Mouse (Mus musculus): ENCODE data around the gene Scube3. TPM values are rescaled to one million over a fixed set of nuclear protein-coding genes. Genes with fewer than 3 reads are reported as not detected.

Gene Scube3
- total RNA-seq, 2 experiments from 2014 or later: not detected

DNA sequence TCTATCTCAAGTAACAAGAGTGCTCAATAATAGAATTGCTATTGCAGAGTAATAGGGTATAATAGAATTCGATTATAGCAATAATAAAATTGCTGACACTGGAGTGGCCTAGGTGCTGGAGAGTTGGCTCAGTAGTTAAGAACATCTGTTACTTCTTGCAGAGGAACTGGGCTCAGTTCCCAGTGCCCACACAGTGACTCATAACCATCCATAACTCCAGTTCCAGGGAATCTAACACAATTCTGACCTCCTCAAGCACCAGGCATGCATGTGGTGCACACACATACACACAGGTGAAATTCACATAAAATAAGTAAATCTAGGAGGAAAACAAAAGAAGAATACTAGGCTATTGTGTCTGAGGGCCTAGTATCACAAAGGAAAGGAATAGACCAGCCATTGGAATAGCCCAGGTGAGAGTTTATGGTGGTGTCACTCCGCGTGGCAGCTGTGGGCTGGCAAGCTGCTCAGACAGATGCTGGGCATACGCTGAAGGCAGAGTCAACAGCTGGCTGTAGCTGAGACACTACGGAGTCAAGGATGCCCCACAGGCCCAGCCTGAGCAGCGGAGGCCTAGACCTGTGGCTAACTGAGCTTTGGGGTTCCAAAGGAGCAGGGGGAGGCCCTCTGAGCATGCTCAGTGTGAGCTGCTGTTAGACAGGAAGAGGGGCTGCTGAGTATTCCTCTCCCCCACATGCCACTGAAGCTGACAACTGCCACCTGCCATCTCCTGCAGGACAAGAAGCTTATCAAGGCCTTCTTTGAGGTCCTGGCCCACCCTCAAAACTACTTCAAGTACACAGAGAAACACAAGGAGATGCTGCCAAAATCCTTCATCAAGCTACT lies 28.7 kb downstream of the Scube3 start:
- no peak for ATAC-seq (replicated peaks; ENCODE audit: low FRiP score, low TSS enrichment, poor library complexity, severe bottlenecking)

DNA sequence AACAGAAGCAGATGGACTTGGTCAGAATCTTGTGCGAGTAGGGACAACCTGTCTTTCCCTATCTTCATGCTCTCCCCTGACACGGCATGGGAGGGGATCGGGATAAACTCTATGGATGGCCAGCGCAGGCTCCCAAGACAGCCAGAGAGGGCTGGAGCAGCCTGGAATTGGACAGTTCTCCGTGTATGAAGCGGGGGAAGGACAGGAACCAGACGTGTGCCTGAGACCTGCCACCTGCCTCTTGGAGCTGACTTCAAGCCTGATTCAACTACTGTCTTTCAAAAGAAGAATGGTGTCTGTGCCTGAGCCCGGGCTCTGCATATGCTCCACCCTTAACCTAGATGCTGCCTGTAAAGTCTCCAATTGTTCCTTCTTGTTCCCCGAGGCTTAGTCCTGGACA lies 30.7 kb downstream of the Scube3 start:
- no peak for ATAC-seq (replicated peaks; ENCODE audit: low FRiP score, low TSS enrichment, poor library complexity, severe bottlenecking)

DNA sequence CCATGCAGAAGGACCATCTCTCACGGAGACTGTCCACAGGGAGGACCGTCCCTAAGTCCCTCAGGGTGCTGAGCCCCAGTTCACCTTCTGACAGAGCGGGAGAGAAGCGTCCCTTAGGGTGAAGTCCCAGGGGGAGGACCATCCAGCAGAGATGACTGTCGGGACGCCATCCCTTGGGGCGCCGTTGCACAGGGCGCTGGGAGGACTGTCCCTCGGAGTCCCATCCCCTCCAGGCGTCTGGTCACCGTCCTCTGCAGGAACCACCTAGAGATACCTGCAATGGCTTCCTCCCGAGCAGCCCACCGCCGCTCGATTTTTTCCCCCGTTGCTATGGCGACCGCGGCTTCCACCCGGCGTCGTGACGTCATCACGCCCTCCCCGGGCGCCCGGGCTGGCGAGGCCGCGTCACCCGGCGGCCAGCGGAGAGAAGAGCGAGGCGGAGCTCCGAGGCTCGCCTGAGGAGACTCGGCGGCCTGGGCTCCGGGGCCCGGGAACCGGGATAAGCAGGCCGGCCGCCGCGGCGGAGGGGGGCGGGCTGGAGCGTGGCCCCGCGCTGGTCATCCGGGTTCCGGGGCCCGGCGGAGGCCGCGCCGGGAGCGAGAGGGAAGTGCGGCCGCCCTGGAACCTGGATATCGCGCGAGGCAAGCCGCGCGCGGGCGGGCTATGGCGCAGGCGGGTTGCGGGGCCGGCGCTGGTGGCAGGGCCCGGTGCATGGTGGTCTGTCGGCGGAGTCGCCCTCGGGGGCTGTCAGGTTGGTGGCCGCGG lies 35.0 kb downstream of the Scube3 start, which contains the start of gene Zfp523:
TSS of gene Zfp523 (plus strand) at position 355 of the 765 bp plus-strand sequence.
- peak; percentile 65 for ATAC-seq (replicated peaks; ENCODE audit: low FRiP score, low TSS enrichment, poor library complexity, severe bottlenecking)

DNA sequence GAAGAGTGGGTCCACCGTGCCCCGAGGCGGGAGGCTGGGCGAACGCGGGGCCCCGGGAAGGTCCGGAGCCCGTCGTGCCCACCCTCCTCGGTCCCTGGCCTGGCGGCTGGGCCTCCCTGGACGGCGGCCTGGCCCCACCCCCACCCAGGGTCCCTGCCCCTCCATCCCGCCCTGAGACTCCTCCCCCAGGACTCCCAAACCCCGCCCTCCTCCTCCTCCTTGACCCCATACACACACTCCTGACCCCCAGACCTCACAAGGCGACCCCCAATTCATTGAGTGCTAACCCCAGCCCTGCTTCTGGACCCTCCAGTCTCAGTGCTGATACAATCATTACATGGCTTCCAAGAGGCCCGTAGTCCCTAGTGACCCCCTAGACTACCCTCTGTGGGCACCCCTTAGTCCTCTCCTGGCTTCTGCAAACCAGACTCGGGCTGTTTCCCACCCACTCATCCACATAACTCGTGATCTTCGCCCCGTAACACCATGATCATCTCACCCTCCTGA lies 35.7 kb downstream of the Scube3 start:
- 0 out of 2 replicates have a peak, but pooled peaks have one; percentile 4 for ATAC-seq (replicated peaks; ENCODE audit: low FRiP score, low TSS enrichment, poor library complexity, severe bottlenecking)

DNA sequence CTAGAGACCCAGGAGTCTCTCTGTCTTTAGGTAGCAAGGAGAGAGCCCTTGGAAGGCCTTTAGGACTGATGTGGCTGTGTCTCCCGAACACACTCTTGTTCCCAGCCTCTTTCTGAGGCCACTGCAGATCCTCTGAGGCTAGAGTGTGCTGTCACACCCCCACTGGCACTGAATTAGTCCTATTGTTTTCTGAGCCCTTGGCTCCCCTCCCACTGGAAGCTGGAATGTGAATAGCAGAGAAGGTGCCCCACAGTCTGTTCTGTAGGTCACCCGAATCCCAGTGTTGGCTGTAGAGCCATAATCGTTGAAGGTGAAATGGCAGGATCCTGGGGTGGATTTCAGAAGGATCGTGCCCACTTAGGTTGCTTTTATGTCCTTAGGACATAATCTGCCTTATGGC lies 38.4 kb downstream of the Scube3 start:
- no peak for ATAC-seq (replicated peaks; ENCODE audit: low FRiP score, low TSS enrichment, poor library complexity, severe bottlenecking)

DNA sequence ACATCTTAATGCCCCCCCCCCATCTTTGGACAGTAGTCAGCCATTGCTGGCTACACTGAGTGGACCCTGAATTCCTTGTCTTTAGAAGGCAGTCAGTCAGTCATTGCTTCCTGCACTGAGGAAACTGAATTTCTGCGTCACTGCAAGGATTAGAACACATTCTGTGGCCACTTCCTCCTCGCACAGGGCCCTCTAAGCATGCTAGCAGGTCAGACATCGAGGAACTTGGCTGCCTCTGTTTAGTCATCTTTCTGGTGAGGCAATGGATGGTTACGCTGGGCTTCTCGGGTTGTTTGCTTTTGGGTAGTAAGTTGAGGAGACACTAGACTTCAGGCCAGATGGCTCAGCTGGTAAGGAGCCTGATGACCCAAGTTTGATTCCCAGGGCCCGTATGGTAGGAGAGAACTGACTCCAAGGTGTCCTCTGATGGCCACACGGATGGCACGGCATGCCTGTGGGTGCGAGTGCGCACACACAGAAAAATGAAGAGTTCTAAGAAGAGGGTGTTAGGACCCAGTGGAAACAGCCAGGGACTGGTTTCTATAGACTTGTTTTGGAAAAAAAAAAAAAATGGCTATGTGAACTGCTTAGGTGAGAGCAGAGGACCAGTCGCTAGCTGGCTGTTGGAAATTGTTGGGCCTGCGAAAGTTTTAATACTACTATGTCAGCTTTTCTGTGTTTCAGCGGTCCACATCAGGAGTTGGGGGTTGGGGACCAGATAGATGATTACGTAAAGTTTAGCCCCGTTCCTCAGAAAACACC lies 39.0 kb downstream of the Scube3 start:
- ATAC-seq (replicated peaks; ENCODE audit: low FRiP score, low TSS enrichment, poor library complexity, severe bottlenecking): no peak

DNA sequence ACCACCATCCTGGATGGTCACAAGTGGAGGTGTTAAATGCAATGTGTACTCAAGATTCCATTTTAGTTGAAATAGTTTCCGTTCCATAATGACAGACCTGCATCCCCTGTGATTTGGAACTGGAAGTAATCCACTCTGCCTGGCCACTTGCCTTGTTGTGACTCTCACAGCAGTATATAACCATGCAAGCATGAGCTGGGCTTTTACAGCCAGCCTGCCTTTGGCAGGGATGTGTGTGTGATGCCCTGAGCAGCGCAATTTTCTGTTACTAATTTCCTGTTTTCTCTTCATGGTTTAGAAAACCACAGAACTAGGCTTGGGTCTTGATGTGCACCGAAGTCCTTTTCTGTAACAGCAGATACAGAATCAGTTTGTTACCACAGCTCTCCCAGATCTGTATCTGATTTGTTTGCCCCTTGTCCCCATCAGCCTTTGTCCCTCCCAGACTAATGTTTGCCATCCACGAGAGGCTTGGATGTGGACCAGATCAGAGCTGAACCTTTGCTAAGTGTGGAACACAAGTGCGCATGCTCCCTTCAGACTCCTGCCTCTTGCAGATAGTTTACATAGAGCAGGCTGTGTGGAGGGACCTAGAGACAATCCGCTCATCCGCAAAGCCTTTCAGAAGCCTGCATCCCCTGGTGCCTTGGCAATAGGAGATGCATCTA lies 43.2 kb downstream of the Scube3 start:
- ATAC-seq (replicated peaks; ENCODE audit: low FRiP score, low TSS enrichment, poor library complexity, severe bottlenecking): no peak

DNA sequence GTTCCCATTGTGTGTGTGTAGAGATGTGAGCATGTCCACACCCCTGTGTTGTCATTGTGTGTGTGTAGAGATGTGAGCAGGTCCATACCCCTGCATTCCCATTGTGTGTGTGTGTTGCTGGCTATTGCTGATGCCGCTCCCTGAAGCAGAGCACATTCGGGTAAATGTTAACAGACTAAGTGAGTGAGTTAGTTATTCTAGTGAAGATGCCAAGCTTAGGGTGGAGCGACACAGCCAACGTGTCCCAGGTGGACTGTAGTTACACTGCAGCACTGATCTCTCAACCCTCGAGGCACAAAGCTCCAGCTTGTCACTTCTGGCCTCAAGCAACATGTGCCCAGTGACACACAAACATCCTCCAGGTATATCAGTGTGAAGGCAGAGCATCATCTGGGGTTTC lies 46.4 kb downstream of the Scube3 start:
- ATAC-seq (replicated peaks; ENCODE audit: low FRiP score, low TSS enrichment, poor library complexity, severe bottlenecking): no peak

DNA sequence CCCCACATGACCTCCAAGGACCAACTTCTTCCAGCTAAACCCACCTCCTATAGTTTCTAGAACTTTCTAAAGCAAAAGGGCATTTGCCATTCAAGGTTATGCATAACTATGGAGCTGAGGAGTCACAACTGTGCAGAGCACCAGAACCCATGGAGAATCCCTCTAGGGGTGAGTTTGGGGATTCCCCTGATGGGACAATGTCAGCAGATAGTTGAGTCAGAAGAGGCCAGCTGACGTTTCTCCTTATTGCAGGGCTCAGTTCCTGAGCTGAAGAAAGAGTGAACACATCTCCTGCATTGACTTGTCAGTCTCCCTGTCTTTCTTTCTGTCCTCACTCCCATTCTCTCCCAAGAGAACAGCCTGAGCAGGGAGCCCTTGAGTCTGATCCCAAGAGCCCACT lies 50.8 kb downstream of the Scube3 start:
- ATAC-seq (replicated peaks; ENCODE audit: low FRiP score, low TSS enrichment, poor library complexity, severe bottlenecking): no peak

DNA sequence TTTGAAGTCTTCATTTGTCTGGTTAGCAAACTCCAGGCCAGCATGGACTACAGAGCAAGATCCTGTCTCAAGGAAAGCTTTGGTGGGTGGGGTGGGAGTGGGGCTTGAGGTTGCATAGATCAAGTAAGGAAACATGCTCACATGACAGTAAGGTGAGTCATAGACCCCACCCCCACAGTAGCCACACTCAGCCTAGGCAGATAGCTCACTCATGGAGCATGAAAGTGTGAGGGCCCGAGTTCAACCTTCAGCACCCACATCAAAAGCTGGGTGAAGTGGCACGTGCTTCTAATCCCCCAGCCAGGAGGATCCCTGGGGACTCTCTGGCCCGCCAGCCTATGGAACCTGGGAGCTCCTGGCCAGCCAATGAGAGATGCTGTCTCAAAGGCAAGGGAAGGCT lies 51.6 kb downstream of the Scube3 start:
- no peak for ATAC-seq (replicated peaks; ENCODE audit: low FRiP score, low TSS enrichment, poor library complexity, severe bottlenecking)

DNA sequence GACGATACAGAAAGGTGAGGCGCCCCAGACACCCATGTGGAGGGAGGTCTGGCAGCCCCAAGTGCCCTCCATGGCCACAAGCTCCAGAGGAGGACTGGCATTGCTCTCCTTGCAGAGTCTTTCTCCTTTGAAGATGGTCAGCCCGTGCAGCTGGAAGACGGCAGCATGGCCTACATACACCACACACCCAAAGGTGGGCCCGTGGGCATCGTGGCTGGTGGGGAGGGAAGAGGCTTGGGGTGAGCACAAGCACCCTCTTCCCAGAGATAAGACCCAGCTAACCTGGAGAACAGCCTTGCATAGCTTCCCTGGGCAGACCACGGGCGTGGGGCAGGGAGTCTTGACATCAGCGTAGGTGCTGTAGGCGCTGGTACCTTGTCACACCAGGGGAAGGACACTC lies 53.1 kb downstream of the Scube3 start:
- no peak for ATAC-seq (replicated peaks; ENCODE audit: low FRiP score, low TSS enrichment, poor library complexity, severe bottlenecking)

DNA sequence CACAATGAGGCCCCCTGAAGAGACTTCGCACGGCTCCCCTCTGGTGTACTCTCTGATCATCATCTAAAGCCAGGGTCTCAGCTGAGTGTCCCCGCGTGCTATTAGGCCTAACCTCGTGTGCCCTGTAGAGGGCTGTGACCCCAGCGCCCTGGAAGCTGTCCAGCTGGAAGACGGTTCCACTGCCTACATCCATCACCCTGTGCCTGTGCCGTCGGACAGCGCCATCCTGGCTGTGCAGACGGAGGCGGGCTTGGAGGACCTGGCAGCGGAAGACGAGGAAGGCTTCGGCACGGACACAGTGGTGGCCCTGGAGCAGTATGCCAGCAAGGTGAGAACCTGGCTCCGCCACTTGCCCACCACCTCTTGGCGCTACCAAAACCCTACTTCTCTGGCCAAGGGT lies 55.7 kb downstream of the Scube3 start:
- no peak for ATAC-seq (replicated peaks; ENCODE audit: low FRiP score, low TSS enrichment, poor library complexity, severe bottlenecking)

DNA sequence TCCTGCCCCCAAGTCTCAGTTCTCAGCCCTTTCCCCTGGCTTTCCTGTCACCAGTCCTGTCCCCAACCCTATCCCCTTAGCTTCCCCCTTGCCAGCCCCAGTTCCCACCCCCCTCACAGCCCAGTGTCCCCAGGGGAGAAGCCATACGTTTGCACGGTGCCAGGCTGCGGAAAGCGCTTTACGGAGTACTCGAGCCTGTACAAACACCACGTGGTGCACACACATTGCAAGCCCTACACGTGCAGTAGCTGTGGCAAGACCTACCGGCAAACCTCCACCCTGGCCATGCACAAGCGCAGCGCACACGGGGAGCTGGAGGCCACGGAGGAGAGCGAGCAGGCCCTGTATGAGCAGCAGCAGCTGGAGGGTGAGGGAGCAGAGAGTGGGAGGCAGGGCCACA lies 60.0 kb downstream of the Scube3 start:
- ATAC-seq (replicated peaks; ENCODE audit: low FRiP score, low TSS enrichment, poor library complexity, severe bottlenecking): no peak

DNA sequence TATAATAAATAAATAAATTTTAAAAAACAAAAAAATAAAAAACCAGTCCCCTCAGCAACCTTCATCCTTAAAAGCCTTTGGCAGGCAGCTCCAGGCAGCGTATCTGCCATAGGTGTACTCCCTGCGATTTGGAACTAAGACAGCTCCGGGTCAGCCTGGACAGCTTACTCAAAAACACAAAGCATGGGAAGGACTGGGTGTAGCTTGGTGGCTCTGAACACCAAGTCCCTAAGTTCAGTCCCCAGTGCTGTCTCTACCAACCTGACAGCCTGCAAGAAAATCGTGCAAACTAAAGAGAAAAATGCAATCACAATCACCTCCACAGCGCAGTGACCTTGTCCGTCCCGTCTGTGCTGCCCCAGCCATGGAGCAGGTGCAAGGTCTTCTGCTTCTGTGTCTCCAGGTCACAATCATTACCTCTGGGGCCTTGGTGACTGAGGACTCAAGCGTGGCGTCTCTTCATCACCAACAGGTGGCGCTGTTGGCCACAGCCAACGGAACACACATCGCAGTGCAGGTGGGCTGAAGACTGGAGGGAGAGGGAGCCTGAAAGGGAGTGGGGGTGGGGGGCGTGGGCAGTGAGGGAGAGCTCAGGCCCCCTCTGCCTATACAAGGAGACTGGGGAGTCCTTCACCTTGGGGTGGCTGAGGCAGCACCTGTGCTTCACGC lies 62.2 kb downstream of the Scube3 start:
- ATAC-seq (replicated peaks; ENCODE audit: low FRiP score, low TSS enrichment, poor library complexity, severe bottlenecking): peak; percentile 54

DNA sequence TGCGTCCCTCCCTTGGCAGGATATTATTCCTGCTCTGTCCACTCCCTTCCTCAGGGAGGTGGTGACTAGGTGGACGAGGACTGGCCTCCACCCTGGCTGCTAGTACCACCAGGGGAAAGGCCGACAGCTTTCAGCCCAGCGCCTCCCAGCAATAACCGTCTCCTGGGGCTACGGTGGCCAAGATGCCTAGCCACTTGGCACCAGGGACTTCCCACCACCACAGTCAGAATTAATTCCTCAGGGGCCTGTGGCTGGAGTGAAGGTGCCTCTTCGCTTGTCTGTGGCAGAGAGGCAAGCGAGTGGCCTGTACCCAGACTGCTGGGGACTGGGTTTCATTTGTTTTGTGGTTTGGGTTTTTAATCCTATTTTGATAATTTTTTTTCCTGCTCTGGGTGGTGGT lies 63.5 kb downstream of the Scube3 start:
- no peak for ATAC-seq (replicated peaks; ENCODE audit: low FRiP score, low TSS enrichment, poor library complexity, severe bottlenecking)

DNA sequence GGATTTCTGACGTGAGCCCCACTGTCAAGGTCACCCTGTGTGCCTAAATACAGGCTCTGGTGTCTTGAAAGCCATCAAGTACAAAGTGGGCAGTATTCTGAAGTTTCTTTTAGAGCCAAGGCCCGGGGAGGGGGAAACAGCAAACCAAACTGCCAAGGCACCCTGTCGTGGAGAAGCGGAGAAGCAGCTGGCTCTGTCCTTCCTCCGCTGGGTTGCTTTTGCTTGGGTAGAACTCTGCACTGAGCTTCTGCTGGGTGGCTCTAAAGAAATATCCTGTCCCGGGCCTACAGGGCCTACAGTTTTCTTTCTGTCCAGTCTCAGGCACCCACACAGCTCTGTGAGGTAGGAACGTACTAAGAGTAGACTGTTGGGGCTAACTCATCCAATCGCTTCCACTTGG lies 65.2 kb downstream of the Scube3 start:
- no peak for ATAC-seq (replicated peaks; ENCODE audit: low FRiP score, low TSS enrichment, poor library complexity, severe bottlenecking)

DNA sequence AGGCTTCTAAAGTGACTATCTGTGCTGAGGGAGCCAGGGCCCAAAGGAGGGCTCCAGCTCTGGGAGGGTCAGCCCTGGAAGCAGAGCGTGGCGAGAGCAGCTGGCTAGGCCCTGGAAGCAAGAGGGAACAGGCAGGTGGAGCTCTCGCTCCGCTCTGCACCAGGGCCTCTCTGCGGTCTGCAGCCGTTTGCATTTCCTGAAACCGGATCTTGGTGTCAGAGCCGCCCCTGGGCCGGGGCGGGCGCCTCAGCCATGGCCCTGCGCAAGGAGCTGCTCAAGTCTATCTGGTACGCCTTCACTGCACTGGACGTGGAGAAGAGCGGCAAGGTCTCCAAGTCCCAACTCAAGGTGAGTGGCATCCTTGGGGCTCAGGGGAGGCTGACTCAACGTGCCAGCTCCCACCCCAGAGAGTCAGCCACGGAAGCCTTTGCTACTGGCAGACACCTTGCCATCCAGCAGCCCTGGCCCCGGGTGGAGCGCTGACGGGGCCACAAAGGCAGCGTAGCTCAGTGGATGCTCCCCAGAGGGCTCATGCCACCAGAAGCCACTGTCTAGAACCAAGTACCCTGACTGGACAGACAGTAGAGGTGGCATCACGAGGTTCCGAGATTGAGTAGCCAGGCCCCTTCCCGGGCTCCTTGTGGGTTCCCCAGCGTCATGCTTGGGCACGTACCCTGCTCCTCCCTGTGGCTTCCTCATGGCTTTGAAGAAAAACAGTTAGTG lies 65.8 kb downstream of the Scube3 start, which contains the start of gene Def6:
TSS of gene Def6 (plus strand) at position 188 of the 723 bp plus-strand sequence.
- ATAC-seq (replicated peaks; ENCODE audit: low FRiP score, low TSS enrichment, poor library complexity, severe bottlenecking): peak; percentile 66

DNA sequence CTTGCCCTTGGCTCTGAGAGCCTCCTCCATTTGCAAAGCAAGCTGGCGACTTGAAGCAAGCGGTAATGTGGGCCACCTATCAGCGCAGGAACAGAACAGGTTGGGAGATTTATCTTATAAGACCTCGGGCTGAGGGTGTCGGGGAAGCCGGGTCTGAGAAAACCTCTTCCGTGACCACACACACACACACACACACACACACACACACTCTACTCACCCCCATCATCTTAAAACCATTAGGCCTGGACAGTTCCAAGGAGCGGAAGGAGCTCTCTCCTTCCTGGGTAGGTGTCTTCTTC lies 66.3 kb downstream of the Scube3 start:
- ATAC-seq (replicated peaks; ENCODE audit: low FRiP score, low TSS enrichment, poor library complexity, severe bottlenecking): peak; percentile 20; the same call in 1 of the 2 replicates

Data from megakaryocyte-erythroid progenitor cell, adult 5-6 weeks (primary cell).